Comparison of ENCODE assay signal across 1 mouse cellular context in genomic region chr8:123809342-123809741, GRCm38 (mm10). TPM values are rescaled to one million over a fixed set of nuclear protein-coding genes. Genes with fewer than 3 reads are reported as not detected.
"Had no signal": no experiment of that assay in that cellular context is flagged by ENCODE, and none has a peak within 500 bp of the region (broad histone marks: within the 10 kb centered on the region; RNA-seq: fewer than 3 reads in every experiment).

No protein-coding gene starts in this region.

RNA-seq across cellular contexts. Expression of gene Rab4a, which starts 3.6 kb away (rescaled TPM):
- total RNA-seq: neutrophil, adult 5-6 weeks had no signal
